Mouse (Mus musculus) MEL (cell line): ENCODE data around the gene Ttc9b. TPM values are rescaled to one million over a fixed set of nuclear protein-coding genes. Genes with fewer than 3 reads are reported as not detected.
A peak's percentile ranks its signal among the peaks of the same experiment; 100 is the strongest.

Experiments used
- DNase-seq: peaks from one replicate; pipeline ENCODE4 v3.0.0; 2011; ENCODE audit warnings: low read depth, low spot score
- H3K27ac ChIP-seq: 2 replicates; pipeline ENCODE4 v1.5.1; 2012; ENCODE audit warnings: low read depth, mild to moderate bottlenecking, control low read depth, low read length, moderate library complexity; ENCODE audit not compliant: control insufficient read depth
- H3K27me3 ChIP-seq, 2 experiments: fragments of 150-350 bp in 1 of 2; sonication (generic) in 1 of 2; 2 replicates each; pipeline ENCODE4 v1.6.1; 2012; ENCODE audit warnings: low read length in 2 of 2, mild to moderate bottlenecking in 2 of 2, improper control_type of control experiment in 1 of 2, moderate library complexity in 1 of 2; ENCODE audit not compliant: insufficient read depth in 2 of 2, control insufficient read depth in 1 of 2
- H3K36me3 ChIP-seq, 2 experiments: 2 replicates each; pipeline ENCODE4 v1.6.1; 2012 to 2014; ENCODE audit warnings: low read length in 2 of 2, improper control_type of control experiment in 1 of 2, inconsistent platforms in 1 of 2, mild to moderate bottlenecking in 1 of 2; ENCODE audit not compliant: insufficient read depth in 2 of 2, control insufficient read depth in 1 of 2
- H3K4me1 ChIP-seq, 2 experiments: fragments of 150-350 bp in 1 of 2; sonication (generic) in 1 of 2; 2 replicates each; pipeline ENCODE4 v1.6.1; 2012; ENCODE audit warnings: low read length in 2 of 2, improper control_type of control experiment in 1 of 2, mild to moderate bottlenecking in 1 of 2; ENCODE audit not compliant: insufficient read depth in 2 of 2, control insufficient read depth in 1 of 2
- H3K4me3 ChIP-seq, 2 experiments: fragments of 150-350 bp in 1 of 2; sonication (generic) in 1 of 2; 2 replicates each; pipeline ENCODE4 v1.5.1; 2012; ENCODE audit warnings: low read depth in 2 of 2, low read length in 2 of 2, mild to moderate bottlenecking in 2 of 2, moderate library complexity in 2 of 2, control low read depth in 1 of 2, improper control_type of control experiment in 1 of 2; ENCODE audit not compliant: control insufficient read depth in 1 of 2, insufficient read depth in 1 of 2
- H3K79me2 ChIP-seq: 2 replicates; pipeline ENCODE4 v1.6.1; 2012; ENCODE audit warnings: mild to moderate bottlenecking, low read length, moderate library complexity; ENCODE audit not compliant: control insufficient read depth, poor library complexity, insufficient read depth
- H3K9ac ChIP-seq: 2 replicates; pipeline ENCODE4 v1.6.1; 2012; ENCODE audit warnings: low read depth, mild to moderate bottlenecking, control low read depth, low read length, moderate library complexity; ENCODE audit not compliant: control insufficient read depth, poor library complexity, severe bottlenecking
- H3K9me3 ChIP-seq: fragments of 150-350 bp; sonication (generic); replicated peaks from 2 replicates; pipeline ENCODE4 v1.6.1; 2012; ENCODE audit warnings: mild to moderate bottlenecking, low read length, improper control_type of control experiment, moderate library complexity; ENCODE audit not compliant: insufficient read depth
- CHD2 ChIP-seq: IDR thresholded peaks from 2 replicates; pipeline ENCODE4 v1.6.1; 2011; ENCODE audit warnings: low read length, improper control_type of control experiment
- CTCF ChIP-seq, 3 experiments: IDR thresholded peaks in 2 of 3; conservative IDR thresholded peaks in 1 of 3; 2 replicates each; pipeline ENCODE4 v1.5.1; 2011 to 2012; ENCODE audit warnings: low read length in 3 of 3, low read depth in 2 of 3, mild to moderate bottlenecking in 2 of 3, improper control_type of control experiment in 1 of 3, inconsistent platforms in 1 of 3, mixed read lengths in 1 of 3, moderate library complexity in 1 of 3; ENCODE audit not compliant: control insufficient read depth in 1 of 3, insufficient read depth in 1 of 3, poor library complexity in 1 of 3, severe bottlenecking in 1 of 3
- ELF1 ChIP-seq: IDR thresholded peaks from 2 replicates; pipeline ENCODE4 v1.6.1; 2014; ENCODE audit warnings: low read depth, mild to moderate bottlenecking, inconsistent platforms, low read length, improper control_type of control experiment, moderate library complexity
- GABPA ChIP-seq: IDR thresholded peaks from 2 replicates; pipeline ENCODE4 v1.6.1; 2012; ENCODE audit warnings: low read depth, mild to moderate bottlenecking, inconsistent platforms, low read length, improper control_type of control experiment, moderate library complexity
- GATA1 ChIP-seq: IDR thresholded peaks from 2 replicates; pipeline ENCODE4 v1.6.1; 2011; ENCODE audit warnings: low read depth, low read length, improper control_type of control experiment
- HCFC1 ChIP-seq: IDR thresholded peaks from 2 replicates; pipeline ENCODE4 v1.6.1; 2012; ENCODE audit warnings: low read depth, mild to moderate bottlenecking, inconsistent platforms, low read length, improper control_type of control experiment, moderate library complexity
- JUND ChIP-seq: IDR thresholded peaks from 2 replicates; pipeline ENCODE4 v1.6.1; 2011; ENCODE audit warnings: low read depth, mild to moderate bottlenecking, improper control_type of control experiment, low read length
- MAFK ChIP-seq: IDR thresholded peaks from 2 replicates; pipeline ENCODE4 v1.6.1; 2011; ENCODE audit warnings: low read depth, mild to moderate bottlenecking, low read length, improper control_type of control experiment, borderline replicate concordance
- MAX ChIP-seq: IDR thresholded peaks from 2 replicates; pipeline ENCODE4 v1.6.1; 2011; ENCODE audit warnings: low read length, improper control_type of control experiment
- MEF2A ChIP-seq: IDR thresholded peaks from 2 replicates; pipeline ENCODE4 v1.6.1; 2014; ENCODE audit warnings: low read depth, mild to moderate bottlenecking, inconsistent platforms, low read length, improper control_type of control experiment; ENCODE audit not compliant: poor library complexity, insufficient replicate concordance, severe bottlenecking; ENCODE audit errors: extremely low read depth
- MXI1 ChIP-seq: IDR thresholded peaks from 2 replicates; pipeline ENCODE4 v1.6.1; 2011; ENCODE audit warnings: mild to moderate bottlenecking, low read depth, low read length, improper control_type of control experiment
- MYB ChIP-seq: IDR thresholded peaks from 2 replicates; pipeline ENCODE4 v1.6.1; 2011; ENCODE audit warnings: mild to moderate bottlenecking, low read depth, low read length, improper control_type of control experiment
- MYC ChIP-seq: IDR thresholded peaks from 2 replicates; pipeline ENCODE4 v1.6.1; 2011; ENCODE audit warnings: low read depth, mild to moderate bottlenecking, low read length, improper control_type of control experiment, moderate library complexity
- NRF1 ChIP-seq: IDR thresholded peaks from 2 replicates; pipeline ENCODE4 v1.6.1; 2014; ENCODE audit warnings: low read depth, mild to moderate bottlenecking, inconsistent platforms, low read length, improper control_type of control experiment, moderate library complexity; ENCODE audit not compliant: poor library complexity, insufficient read depth, severe bottlenecking
- POLR2AphosphoS5 ChIP-seq: IDR thresholded peaks from 2 replicates; pipeline ENCODE4 v1.6.1; 2012; ENCODE audit warnings: low read depth, borderline replicate concordance, mild to moderate bottlenecking, inconsistent platforms, low read length, moderate library complexity, mixed read lengths
- RAD21 ChIP-seq: IDR thresholded peaks from 2 replicates; pipeline ENCODE4 v1.6.1; 2011; ENCODE audit warnings: mild to moderate bottlenecking, low read depth, low read length, improper control_type of control experiment
- RCOR1 ChIP-seq: IDR thresholded peaks from 2 replicates; pipeline ENCODE4 v1.6.1; 2012; ENCODE audit warnings: low read depth, mild to moderate bottlenecking, inconsistent platforms, low read length, improper control_type of control experiment
- SIN3A ChIP-seq: IDR thresholded peaks from 2 replicates; pipeline ENCODE4 v1.6.1; 2012; ENCODE audit warnings: low read length, improper control_type of control experiment, inconsistent platforms
- SMC3 ChIP-seq: IDR thresholded peaks from 2 replicates; pipeline ENCODE4 v1.6.1; 2011; ENCODE audit warnings: low read depth, low read length, improper control_type of control experiment
- TAL1 ChIP-seq: IDR thresholded peaks from 2 replicates; pipeline ENCODE4 v1.6.1; 2012; ENCODE audit warnings: mild to moderate bottlenecking, inconsistent platforms, low read length, moderate library complexity, mixed read lengths
- TBP ChIP-seq: IDR thresholded peaks from 2 replicates; pipeline ENCODE4 v1.8.0; 2011; ENCODE audit warnings: low read depth, low read length, improper control_type of control experiment
- TCF12 ChIP-seq: IDR thresholded peaks from 2 replicates; pipeline ENCODE4 v1.6.1; 2014; ENCODE audit warnings: low read depth, mild to moderate bottlenecking, inconsistent platforms, low read length, improper control_type of control experiment, moderate library complexity
- UBTF ChIP-seq: IDR thresholded peaks from 2 replicates; pipeline ENCODE4 v1.6.1; 2012; ENCODE audit warnings: low read depth, mild to moderate bottlenecking, inconsistent platforms, low read length, improper control_type of control experiment, moderate library complexity, borderline replicate concordance; ENCODE audit not compliant: insufficient read depth
- USF1 ChIP-seq: IDR thresholded peaks from 2 replicates; pipeline ENCODE4 v1.6.1; 2014; ENCODE audit warnings: low read depth, mild to moderate bottlenecking, inconsistent platforms, low read length, improper control_type of control experiment, moderate library complexity
- USF2 ChIP-seq, 2 experiments: IDR thresholded peaks; 2 replicates each; pipeline ENCODE4 v1.6.1; 2011 to 2012; ENCODE audit warnings: improper control_type of control experiment in 2 of 2, low read length in 2 of 2, borderline replicate concordance in 1 of 2, inconsistent platforms in 1 of 2, low read depth in 1 of 2, mild to moderate bottlenecking in 1 of 2; ENCODE audit not compliant: insufficient read depth in 1 of 2
- ZKSCAN1 ChIP-seq: IDR thresholded peaks from 2 replicates; pipeline ENCODE4 v1.6.1; 2012; ENCODE audit warnings: low read depth, mild to moderate bottlenecking, inconsistent platforms, low read length, improper control_type of control experiment, moderate library complexity
- ZNF384 ChIP-seq: IDR thresholded peaks from 2 replicates; pipeline ENCODE4 v1.6.1; 2012; ENCODE audit warnings: low read depth, mild to moderate bottlenecking, inconsistent platforms, low read length, improper control_type of control experiment
- polyA plus RNA-seq, 2 experiments: library from polyadenylated mRNA; stranded (reverse) in 1 of 2; unstranded in 1 of 2; fragments of >175 nt in 1 of 2; fragments of >200 nt in 1 of 2; gene quantifications; 2 replicates each; pipeline versions ENCODE4 v1.2.1 to v1.2.4; 2012; ENCODE audit warnings: low replicate concordance in 2 of 2, low read depth in 1 of 2; ENCODE audit not compliant: insufficient read length in 2 of 2, insufficient read depth in 1 of 2, missing spikeins in 1 of 2
- total RNA-seq: library from RNA; depleted of rRNA; stranded (reverse); fragments of 300-350 nt; gene quantifications from 2 replicates; pipeline ENCODE4 v1.2.3, GENCODE M21; 2012

Gene Ttc9b
- total and polyA plus RNA-seq, 3 experiments: 0.19 TPM; not detected in 1

GRCm38 (mm10) chr7:27673064-27673574 lies 19.4 kb downstream of the Ttc9b start:
- H3K4me1 ChIP-seq: peaks cover 2 to 21% of the 10 kb centered on the region in 2 experiments; a peak in 3 of 4 replicates
- no peaks in the 10 kb centered on the region for H3K27me3 ChIP-seq
- peaks cover 10% of the 10 kb centered on the region for H3K79me2 ChIP-seq
- H3K9ac ChIP-seq: peak overlapping the region; percentile 99
- H3K27ac ChIP-seq: no peak overlapping the region
- no peak for DNase-seq
- peak overlapping the region; percentile 71 to 99 for H3K4me3 ChIP-seq
- peaks cover 0 to 13% of the 10 kb centered on the region in 2 experiments; a peak in 2 of 4 replicates for H3K36me3 ChIP-seq
- TF ChIP-seq SMC3 (no peak), USF2 (IDR thresholded peaks at IDR 0.05; ENCODE audit: borderline replicate concordance in 1 of 2, insufficient read depth in 1 of 2, low read depth in 1 of 2, low read length in 2 of 2) (no peak), TAL1 (no peak), MEF2A (no peak), ELF1 (no peak), ZKSCAN1 (no peak), GATA1 (no peak), GABPA (no peak), MYB (no peak), CTCF (IDR thresholded peaks at IDR 0.05 in 2 of 3, conservative IDR thresholded peaks at IDR 0.05 in 1 of 3; ENCODE audit: control insufficient read depth in 1 of 3, insufficient read depth in 1 of 3, low read depth in 2 of 3, low read length in 3 of 3, poor library complexity in 1 of 3, severe bottlenecking in 1 of 3) (no peak), UBTF (no peak), HCFC1 (no peak), MAFK (no peak), RAD21 (no peak), USF1 (no peak), RCOR1 (no peak), POLR2AphosphoS5 (no peak)
- TF ChIP-seq, all 39 proteins: peak for 0
- no peaks in the 10 kb centered on the region for H3K9me3 ChIP-seq

GRCm38 (mm10) chr7:27673575-27674131 lies 19.9 kb downstream of the Ttc9b start:
- Histone ChIP-seq H3K9ac (peak overlapping the region; percentile 99), H3K4me1 (peaks cover 2 to 21% of the 10 kb centered on the region in 2 experiments; a peak in 3 of 4 replicates), H3K27ac (no peak overlapping the region), H3K36me3 (peaks cover 0 to 13% of the 10 kb centered on the region in 2 experiments; a peak in 2 of 4 replicates), H3K4me3 (peak overlapping the region; percentile 71 to 99), H3K79me2 (peaks cover 10% of the 10 kb centered on the region), H3K9me3 (no peaks in the 10 kb centered on the region), H3K27me3 (no peaks in the 10 kb centered on the region)
- TF ChIP-seq MAX (no peak), NRF1 (no peak), ZNF384 (no peak), TAL1 (no peak), MYC (no peak), MXI1 (no peak), SMC3 (no peak), JUND (no peak), MYB (no peak), TBP (no peak), CHD2 (no peak), TCF12 (no peak), ZKSCAN1 (no peak), GATA1 (no peak), MAFK (no peak), MEF2A (no peak), RAD21 (no peak), SIN3A (no peak)
- no peak for DNase-seq
